Mouse (Mus musculus): Measurements from ENCODE around the gene Mepce. TPM values are rescaled to one million over a fixed set of nuclear protein-coding genes. Genes with fewer than 3 reads are reported as not detected.

Gene Mepce
- polyA plus RNA-seq, 1 experiment from 2014 or later, result 11.5 TPM

DNA sequence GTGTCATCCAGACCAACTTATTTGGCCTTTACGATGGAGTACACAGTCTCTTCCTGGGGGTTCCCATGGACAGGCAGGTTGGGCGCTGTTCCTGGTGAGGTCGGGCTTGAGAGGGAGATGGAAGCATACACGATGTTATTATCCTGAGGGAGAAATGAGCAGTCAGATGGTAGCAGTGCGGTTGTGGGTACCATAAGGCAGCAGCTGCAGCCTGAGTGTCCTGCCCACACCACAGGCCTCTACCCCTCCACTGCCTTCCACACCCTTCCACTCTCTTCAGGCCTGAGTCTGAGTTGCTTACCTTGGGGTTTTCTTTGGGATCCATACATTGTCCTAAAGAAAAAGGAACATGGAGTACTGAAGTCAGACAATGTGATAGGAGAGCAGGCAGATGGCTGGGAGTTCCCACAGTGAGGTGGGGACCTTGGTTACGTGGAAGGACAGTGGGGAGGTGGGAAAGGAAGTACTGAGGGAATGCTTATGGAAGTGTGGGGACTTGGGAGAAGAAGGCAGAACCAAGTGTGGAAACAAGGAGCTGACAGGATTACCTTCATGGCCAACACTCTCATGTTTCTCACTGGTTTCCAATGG, 36.1 kb upstream of the Mepce start:
- H3K4me2 ChIP-seq, result no peak overlapping the region
- WGBS, result 87% methylated on average over 6 of the region's 6 CpGs
- H3K4me3 ChIP-seq, result no peak overlapping the region
- ATAC-seq (ENCODE audit: borderline replicate concordance, extremely low read depth, low FRiP score, low TSS enrichment), result no peak
- no peaks in the 10 kb centered on the region for H3K27me3 ChIP-seq
- H3K4me1 ChIP-seq, result no peaks in the 10 kb centered on the region
- no peaks in the 10 kb centered on the region for H3K9me3 ChIP-seq
- H3K27ac ChIP-seq, result no peak overlapping the region
- no peaks in the 10 kb centered on the region for H3K36me3 ChIP-seq
- H3K9ac ChIP-seq, result no peak overlapping the region

DNA sequence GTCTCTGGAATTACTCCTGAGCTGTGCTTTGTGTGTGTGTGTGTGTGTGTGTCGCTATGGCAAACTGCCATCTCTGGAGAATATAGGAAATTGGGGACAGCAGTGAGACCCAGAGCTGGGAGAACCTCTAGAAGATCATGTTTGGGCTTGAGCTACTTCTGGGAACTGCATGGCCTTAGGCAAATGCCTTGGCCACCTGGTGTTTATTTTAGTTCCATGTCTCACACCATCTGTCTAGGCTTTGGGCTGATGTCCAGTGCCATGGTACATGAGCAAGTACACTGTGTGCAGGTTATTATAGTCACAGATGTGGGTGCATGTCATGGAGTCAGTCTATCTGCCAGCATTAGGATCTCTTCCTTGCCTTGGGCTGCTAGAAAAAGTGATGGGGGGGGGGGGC, 35.1 kb upstream of the Mepce start:
- no peak overlapping the region for H3K4me2 ChIP-seq
- H3K27ac ChIP-seq, result no peak overlapping the region
- H3K9me3 ChIP-seq, result no peaks in the 10 kb centered on the region
- no peak overlapping the region for H3K9ac ChIP-seq
- no peaks in the 10 kb centered on the region for H3K36me3 ChIP-seq
- no peak overlapping the region for H3K4me3 ChIP-seq
- no peaks in the 10 kb centered on the region for H3K4me1 ChIP-seq
- WGBS, result 81% methylated on average over 1 of the region's 1 CpGs
- no peak for ATAC-seq (ENCODE audit: borderline replicate concordance, extremely low read depth, low FRiP score, low TSS enrichment)
- H3K27me3 ChIP-seq, result no peaks in the 10 kb centered on the region

DNA sequence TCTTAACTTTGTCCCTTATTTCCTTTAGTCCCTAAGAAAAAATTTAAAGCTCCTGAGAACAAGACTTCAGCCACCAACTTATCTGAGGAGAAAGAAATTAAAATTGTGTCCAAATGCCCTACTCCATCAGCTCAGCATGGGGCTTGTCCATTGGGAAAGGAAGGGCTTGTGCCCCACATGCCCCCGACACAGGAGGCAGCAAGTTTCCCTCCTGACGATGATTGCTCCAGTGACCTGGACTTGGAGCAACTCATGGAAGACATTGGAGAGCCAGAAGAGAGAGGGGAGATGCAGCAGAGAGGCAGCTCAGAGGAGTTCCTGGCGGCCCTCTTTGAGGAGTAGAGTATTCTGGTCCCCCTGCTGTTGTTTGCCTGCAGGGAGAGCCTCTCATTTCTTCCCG, 34.7 kb upstream of the Mepce start:
- Histone ChIP-seq H3K27me3 (no peaks in the 10 kb centered on the region), H3K27ac (no peak overlapping the region), H3K4me1 (no peaks in the 10 kb centered on the region), H3K9ac (no peak overlapping the region), H3K36me3 (no peaks in the 10 kb centered on the region), H3K9me3 (no peaks in the 10 kb centered on the region), H3K4me2 (no peak overlapping the region), H3K4me3 (no peak overlapping the region)
- ATAC-seq (ENCODE audit: borderline replicate concordance, extremely low read depth, low FRiP score, low TSS enrichment), result no peak
- 56% methylated on average over 4 of the region's 4 CpGs for WGBS

DNA sequence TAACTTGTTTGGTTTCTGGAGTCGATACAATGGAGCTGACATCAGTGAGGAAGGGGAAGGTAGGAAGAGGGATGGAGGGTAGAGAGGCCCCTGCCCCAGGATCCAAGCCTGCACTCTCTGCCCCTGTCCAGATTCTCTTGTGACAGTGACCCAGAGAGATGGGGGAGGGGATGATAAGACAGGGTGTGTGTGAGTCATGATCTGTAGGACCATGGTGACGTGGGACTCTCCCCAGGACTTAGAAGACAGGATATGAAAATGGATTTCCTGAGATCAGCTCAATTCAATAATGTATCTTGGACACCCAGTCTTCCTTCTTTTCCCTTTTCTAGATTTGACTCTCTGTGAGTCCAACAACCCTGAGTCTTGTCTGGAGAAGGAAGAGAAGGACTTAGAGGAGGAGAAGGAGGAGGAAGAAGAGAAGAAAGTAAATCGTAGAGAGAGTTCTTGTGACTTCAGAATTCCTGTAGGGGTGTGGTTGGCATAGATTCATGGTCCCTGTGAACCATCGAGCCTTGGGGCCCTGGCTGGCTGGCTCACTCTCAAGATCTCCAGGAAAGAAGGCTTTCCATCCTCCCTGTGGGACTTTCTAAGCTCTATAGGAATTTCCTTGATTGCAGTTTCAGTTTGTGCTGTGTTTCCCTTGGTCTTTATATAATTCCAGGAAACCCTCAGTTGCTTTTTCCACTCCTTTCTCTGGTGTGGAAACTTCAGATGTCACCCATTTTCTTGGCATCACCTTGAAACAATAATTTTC, 30.2 kb upstream of the Mepce start:
- ATAC-seq (ENCODE audit: borderline replicate concordance, extremely low read depth, low FRiP score, low TSS enrichment), result no peak
- H3K9ac ChIP-seq, result no peak overlapping the region
- no peak overlapping the region for H3K4me3 ChIP-seq
- no peak overlapping the region for H3K27ac ChIP-seq
- H3K4me1 ChIP-seq, result no peaks in the 10 kb centered on the region
- no peaks in the 10 kb centered on the region for H3K36me3 ChIP-seq
- WGBS, result 36% methylated on average over 4 of the region's 4 CpGs
- H3K9me3 ChIP-seq, result no peaks in the 10 kb centered on the region
- H3K27me3 ChIP-seq, result no peaks in the 10 kb centered on the region
- no peak overlapping the region for H3K4me2 ChIP-seq

DNA sequence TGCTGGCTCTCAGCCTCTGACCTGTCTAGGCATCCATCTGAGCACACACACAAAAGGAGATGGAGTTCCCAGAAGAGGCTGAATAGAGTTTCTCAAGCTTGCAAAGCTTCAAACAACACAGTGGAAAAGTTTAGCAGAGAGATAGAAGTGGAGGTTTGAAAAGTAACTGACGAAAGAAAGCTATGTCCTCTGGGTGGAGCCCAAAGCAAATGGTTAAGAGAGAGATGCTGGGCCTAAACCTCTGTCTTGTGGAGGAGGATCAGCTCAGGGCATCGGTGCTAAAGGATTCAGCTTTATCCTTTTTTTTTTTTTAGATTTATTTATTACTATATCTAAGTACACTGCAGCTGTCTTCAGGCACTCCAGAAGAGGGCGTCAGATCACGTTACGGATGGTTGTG, 20.9 kb upstream of the Mepce start:
- 92% methylated on average over 5 of the region's 5 CpGs for WGBS
- H3K27me3 ChIP-seq, result no peaks in the 10 kb centered on the region
- ATAC-seq (ENCODE audit: borderline replicate concordance, extremely low read depth, low FRiP score, low TSS enrichment), result no peak
- H3K36me3 ChIP-seq, result no peaks in the 10 kb centered on the region
- no peaks in the 10 kb centered on the region for H3K9me3 ChIP-seq
- H3K9ac ChIP-seq, result no peak overlapping the region
- H3K4me3 ChIP-seq, result no peak overlapping the region
- no peak overlapping the region for H3K4me2 ChIP-seq
- H3K4me1 ChIP-seq, result no peaks in the 10 kb centered on the region
- H3K27ac ChIP-seq, result no peak overlapping the region

DNA sequence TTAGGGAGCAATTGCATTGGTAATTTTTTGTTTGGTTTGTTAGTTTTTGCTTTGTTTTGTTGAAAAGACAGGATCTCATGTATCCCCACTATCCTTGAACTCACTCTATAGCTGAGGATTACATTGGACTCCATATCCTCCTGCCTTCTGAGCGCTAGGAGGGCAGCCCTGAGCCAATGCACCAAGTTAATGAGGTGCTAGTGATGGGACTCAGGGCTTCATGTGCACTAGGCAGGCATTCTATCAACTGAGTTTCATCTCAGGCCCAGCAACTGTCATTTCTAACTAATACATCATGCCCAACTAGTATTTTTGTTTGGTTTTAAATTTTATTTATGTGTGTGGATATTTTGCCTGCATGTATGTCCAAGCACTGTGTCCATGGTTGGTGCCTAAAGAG, 18.7 kb upstream of the Mepce start:
- no peaks in the 10 kb centered on the region for H3K36me3 ChIP-seq
- no peaks in the 10 kb centered on the region for H3K9me3 ChIP-seq
- no peak overlapping the region for H3K9ac ChIP-seq
- 32% methylated on average over 1 of the region's 1 CpGs for WGBS
- H3K4me1 ChIP-seq, result no peaks in the 10 kb centered on the region
- H3K4me2 ChIP-seq, result no peak overlapping the region
- H3K4me3 ChIP-seq, result no peak overlapping the region
- ATAC-seq (ENCODE audit: borderline replicate concordance, extremely low read depth, low FRiP score, low TSS enrichment), result no peak; the same call in 1 of the 2 replicates
- no peaks in the 10 kb centered on the region for H3K27me3 ChIP-seq
- H3K27ac ChIP-seq, result no peak overlapping the region

DNA sequence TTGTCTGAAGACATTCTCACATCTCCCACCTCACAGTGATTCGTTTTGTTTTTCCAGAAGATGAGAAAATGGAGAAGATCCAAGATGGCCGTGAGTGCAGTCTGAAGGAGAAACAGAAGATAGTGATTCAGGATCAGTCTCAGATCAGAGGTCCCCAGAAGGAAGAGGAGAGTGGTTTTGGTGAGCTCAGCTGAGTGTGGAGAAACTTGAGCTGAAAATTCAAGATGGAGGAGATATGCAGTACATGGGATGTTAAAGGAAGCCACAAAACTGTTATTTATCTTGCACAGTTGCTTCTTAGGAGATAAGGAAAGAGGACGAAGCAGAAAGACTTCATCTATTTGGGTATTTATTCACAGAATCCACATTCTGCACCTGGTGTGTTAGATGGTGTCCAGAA, 13.5 kb upstream of the Mepce start:
- no peak overlapping the region for H3K27ac ChIP-seq
- ATAC-seq (ENCODE audit: borderline replicate concordance, extremely low read depth, low FRiP score, low TSS enrichment), result no peak
- H3K9me3 ChIP-seq, result no peaks in the 10 kb centered on the region
- no peak overlapping the region for H3K9ac ChIP-seq
- H3K4me1 ChIP-seq, result no peaks in the 10 kb centered on the region
- H3K4me3 ChIP-seq, result no peak overlapping the region
- H3K27me3 ChIP-seq, result no peaks in the 10 kb centered on the region
- no peak overlapping the region for H3K4me2 ChIP-seq
- no peaks in the 10 kb centered on the region for H3K36me3 ChIP-seq
- 73% methylated on average over 3 of the region's 3 CpGs for WGBS

DNA sequence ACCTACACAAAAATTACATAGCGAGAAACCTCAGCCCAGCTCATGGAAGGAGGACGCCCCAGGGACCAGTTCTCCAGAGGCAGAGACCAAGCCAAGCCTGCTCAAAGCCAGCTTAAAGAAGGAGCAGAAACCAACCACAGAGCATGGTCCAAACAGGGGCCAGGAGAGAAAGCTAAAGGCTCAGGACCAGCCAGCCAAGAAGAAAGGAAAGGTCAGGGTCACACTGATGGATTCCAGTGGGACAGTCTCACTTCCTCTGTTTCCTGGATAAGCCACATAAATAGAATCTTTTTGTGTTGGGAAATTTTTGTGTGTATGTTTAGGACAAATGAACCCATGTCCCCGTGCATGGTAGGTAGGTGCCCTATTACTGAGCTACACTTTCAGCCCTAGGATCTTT, 9.2 kb upstream of the Mepce start:
- no peak for ATAC-seq (ENCODE audit: borderline replicate concordance, extremely low read depth, low FRiP score, low TSS enrichment)
- Histone ChIP-seq H3K36me3 (no peaks in the 10 kb centered on the region), H3K9me3 (no peaks in the 10 kb centered on the region), H3K27ac (no peak overlapping the region), H3K9ac (no peak overlapping the region), H3K4me1 (no peaks in the 10 kb centered on the region), H3K27me3 (no peaks in the 10 kb centered on the region), H3K4me3 (no peak overlapping the region), H3K4me2 (no peak overlapping the region)
- 74% methylated on average over 3 of the region's 3 CpGs for WGBS

DNA sequence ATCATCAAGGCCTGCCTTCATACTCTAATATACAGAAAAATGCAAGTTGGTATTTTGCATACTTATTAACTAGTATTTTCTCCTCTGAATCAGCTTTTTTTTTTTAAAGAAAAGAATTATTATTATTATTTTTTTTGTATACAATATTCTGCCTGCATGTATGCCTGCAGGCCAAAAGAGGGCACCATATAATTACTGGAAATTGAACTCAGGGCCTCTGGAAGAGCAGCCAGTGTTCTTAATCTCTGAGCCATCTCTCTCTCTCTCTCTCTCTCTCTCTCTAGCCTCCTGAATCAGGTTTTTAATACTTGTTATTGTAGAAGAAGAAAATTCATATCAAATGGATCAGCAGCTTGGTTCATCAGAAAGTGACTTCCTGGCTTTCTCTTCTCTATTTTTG, 4.1 kb upstream of the Mepce start:
- Histone ChIP-seq H3K9ac (no peak overlapping the region), H3K9me3 (no peaks in the 10 kb centered on the region), H3K27me3 (no peaks in the 10 kb centered on the region), H3K4me1 (peaks cover 6% of the 10 kb centered on the region), H3K4me3 (no peak overlapping the region), H3K4me2 (no peak overlapping the region), H3K36me3 (no peaks in the 10 kb centered on the region), H3K27ac (no peak overlapping the region)
- ATAC-seq (ENCODE audit: borderline replicate concordance, extremely low read depth, low FRiP score, low TSS enrichment), result no peak

DNA sequence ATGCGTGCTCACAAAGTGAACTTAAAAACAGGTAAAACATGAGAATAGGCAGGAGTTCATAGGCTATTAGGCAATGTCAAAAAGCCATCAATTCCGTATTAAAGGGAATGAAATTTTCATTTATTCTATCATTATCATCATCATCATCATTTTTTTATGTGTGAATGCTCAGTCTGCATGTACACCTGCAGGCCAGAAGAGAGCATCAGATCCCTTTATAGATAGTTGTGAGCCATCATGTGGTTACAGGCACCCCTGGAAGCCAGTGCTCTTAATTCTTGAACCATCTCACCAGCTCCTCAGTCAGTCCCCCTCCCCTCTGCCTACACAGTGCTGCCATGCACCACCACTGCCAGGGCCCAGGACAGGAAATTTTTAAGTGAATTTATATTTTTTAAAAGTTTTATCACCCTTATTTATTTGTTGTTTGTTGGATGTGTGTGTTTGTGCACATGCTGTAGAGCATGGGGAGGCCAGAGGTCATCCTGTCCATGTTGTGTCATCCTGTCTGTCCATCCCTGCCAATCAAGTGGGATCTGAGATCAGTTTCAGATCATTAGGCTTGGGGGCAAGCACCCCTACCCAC, 1.6 kb upstream of the Mepce start:
- Histone ChIP-seq H3K27ac (no peak overlapping the region), H3K9me3 (no peaks in the 10 kb centered on the region), H3K4me3 (no peak overlapping the region), H3K27me3 (no peaks in the 10 kb centered on the region), H3K4me2 (no peak overlapping the region), H3K36me3 (0 out of 2 replicates have a peak, but pooled peaks cover 3% of the 10 kb centered on the region), H3K9ac (no peak overlapping the region), H3K4me1 (peaks cover 19% of the 10 kb centered on the region)
- whole genome bisulfite sequencing, result 100% methylated on average over 2 of the region's 2 CpGs
- ATAC-seq (ENCODE audit: borderline replicate concordance, extremely low read depth, low FRiP score, low TSS enrichment), result no peak

DNA sequence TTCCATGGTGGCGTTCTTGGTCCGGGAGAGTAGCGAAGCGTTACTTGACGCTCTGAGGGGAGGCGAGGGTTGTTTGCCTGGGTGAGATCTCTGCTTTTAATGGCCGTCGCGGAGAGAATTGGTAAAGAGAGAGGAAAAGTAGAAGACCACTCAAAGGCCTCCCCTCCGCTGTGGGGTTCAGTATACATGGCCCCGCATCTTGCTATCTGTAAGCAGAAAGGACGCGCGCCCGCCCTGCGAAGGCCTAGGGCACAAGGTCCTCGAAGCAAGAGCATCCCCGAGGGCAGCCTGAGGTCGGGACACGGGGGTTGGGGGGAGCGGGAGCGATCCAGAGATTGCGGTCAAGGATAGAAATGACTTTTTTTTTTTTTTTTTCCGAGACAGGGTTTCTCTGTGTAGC, 716 bp upstream of the Mepce start:
- Histone ChIP-seq H3K27me3 (no peaks in the 10 kb centered on the region), H3K9ac (peak overlapping the region; percentile 14; the same call in 1 of the 2 replicates), H3K4me1 (peaks cover 28% of the 10 kb centered on the region), H3K4me3 (peak overlapping the region; percentile 61), H3K27ac (no peak overlapping the region), H3K4me2 (peak overlapping the region; percentile 70), H3K9me3 (no peaks in the 10 kb centered on the region), H3K36me3 (peaks cover 6% of the 10 kb centered on the region; the same call in 1 of the 2 replicates)
- no peak for ATAC-seq (ENCODE audit: borderline replicate concordance, extremely low read depth, low FRiP score, low TSS enrichment)
- 68% methylated on average over 24 of the region's 24 CpGs for WGBS

DNA sequence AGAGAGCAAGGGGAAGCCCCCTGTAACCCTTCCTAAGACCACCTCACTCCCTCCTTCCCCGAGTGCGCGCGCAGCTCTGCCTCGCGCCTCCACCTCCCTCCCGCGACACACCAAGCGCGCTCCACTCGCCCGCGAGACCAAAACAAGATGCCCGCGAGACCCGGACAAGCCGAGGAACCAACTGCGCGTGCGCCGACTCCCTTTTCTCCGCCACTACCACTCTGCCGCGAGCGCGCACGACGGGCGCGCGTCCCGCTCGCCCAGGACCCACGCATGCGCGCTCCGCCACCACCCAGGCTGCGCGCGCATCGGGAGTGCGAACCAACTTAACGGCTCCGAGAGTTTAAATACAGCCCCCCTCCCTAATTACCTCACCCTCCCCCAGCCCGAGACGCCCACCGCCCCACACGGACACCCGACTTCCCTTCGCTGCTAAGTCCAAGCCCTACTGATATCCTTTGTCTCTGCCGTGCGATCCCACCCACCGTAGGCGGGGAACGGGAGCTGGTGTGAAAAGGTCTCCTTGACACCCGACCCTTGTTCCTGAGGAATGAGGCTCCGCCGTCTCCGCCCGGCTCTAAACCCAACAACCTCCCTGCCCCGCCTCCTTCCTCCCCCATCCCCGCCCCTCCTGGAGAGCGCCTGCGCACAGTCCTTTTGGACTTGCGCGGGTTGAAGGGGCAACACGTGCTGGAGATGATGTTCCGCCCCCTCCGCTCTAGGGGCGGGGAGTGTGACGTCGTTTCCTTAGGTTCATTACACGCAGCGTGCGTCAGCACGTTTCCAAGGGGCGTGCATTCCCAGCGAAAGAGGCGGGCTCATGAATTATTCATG, 1.1 kb downstream of the Mepce start:
- peak overlapping the region; percentile 61 for H3K4me3 ChIP-seq
- H3K4me1 ChIP-seq, result peaks cover 43% of the 10 kb centered on the region
- H3K9me3 ChIP-seq, result no peaks in the 10 kb centered on the region
- peaks cover 25% of the 10 kb centered on the region for H3K36me3 ChIP-seq
- H3K9ac ChIP-seq, result peak overlapping the region; percentile 79
- under 1% methylated on average over 79 of the region's 79 CpGs for WGBS
- peak overlapping the region; percentile 99 for H3K27ac ChIP-seq
- H3K4me2 ChIP-seq, result peak overlapping the region; percentile 70
- H3K27me3 ChIP-seq, result no peaks in the 10 kb centered on the region
- peak; percentile 92 for ATAC-seq (ENCODE audit: borderline replicate concordance, extremely low read depth, low FRiP score, low TSS enrichment)
